Mouse (Mus musculus): Measurements from ENCODE around the gene Elf1. TPM values are rescaled to one million over a fixed set of nuclear protein-coding genes. Genes with fewer than 3 reads are reported as not detected.

The Elf1 gene
- total RNA-seq, 2 experiments from 2014 or later: 4.1 to 4.4 TPM

- intact Hi-C loops (cut with DNase I): no loop called here
- no peak for DNase-seq (ENCODE audit: low spot score in 2 of 2)
These were observed 115.6 kb downstream of the Elf1 start for GRCm38 (mm10) chr14:79596602-79597001.

GRCm38 (mm10) chr14:79605881-79606280 lies 124.9 kb downstream of the Elf1 start:
- intact Hi-C loops (cut with DNase I): no loop called here

DNA sequence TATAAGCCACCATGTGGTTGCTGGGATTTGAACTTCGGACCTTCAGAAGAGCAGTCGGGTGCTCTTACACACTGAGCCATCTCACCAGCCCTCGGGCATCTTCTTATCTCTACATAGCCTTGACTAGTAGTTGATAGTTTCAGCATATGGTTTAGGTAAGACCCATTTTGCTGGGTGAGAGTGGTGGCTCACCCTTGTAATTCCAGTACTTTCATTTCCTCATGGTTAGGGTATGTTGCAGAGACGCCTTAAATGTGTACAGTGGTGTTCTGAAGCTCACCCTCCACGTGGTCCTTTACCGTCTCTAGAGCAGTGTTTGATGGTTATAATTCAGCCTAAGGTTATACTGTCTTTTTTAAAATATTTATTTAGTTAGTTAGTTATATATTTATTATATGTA lies 125.4 kb downstream of the Elf1 start:
- intact Hi-C loops (cut with DNase I): no loop called here
- DNase-seq (ENCODE audit: low spot score in 2 of 2): no peak

More at GRCm38 (mm10) chr14:79605881-79606280, 124.9 kb downstream of the Elf1 start:
- no peak for DNase-seq (ENCODE audit: low spot score in 2 of 2)

- peak; percentile 20 to 69 for DNase-seq (ENCODE audit: low spot score in 2 of 2)
- intact Hi-C loops (cut with DNase I): no loop called here
These were observed 125.9 kb downstream of the Elf1 start for GRCm38 (mm10) chr14:79606867-79607266.

DNA sequence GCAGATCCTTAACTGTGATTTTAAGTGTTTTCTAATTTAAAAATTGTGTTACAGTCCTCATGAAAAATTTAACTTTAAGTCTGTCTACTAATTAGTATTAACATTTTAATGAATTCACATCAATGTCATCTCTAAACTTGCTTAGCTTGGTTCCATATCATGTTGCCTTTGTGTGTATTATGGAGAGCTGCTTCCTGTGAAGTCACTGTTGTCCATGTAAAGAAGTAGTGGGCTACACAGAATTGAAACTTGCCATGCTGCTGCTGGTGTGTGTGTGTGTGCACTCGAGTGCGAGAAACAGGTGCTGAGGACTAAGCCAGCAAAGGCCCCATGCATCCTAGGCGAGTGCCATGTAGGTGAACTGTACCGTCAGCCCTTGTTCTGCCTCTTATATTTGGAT lies 126.4 kb downstream of the Elf1 start:
- intact Hi-C loops (cut with DNase I): no loop called here
- DNase-seq (ENCODE audit: low spot score in 2 of 2): no peak

DNA sequence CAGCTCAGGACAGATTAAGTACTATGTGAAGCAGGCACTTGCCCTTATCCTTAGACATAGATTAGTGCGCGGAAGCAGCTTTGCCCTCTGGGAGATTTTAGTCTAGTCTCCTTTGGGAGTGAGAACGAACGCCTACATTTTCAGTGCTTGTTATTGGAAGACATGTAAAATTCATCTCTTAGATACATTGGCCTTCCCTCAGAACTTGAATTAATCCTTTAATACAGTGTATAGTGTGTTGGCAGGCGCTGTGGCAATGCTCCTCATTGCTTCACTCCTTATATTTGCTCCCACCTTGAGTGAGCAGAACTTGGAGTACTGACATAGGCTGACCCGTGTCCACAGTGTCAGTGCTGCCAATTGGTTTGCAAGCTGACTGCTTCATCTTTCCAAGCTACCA lies 127.3 kb downstream of the Elf1 start:
- DNase-seq (ENCODE audit: low spot score in 2 of 2): no peak
- intact Hi-C loops (cut with DNase I): no loop called here

DNA sequence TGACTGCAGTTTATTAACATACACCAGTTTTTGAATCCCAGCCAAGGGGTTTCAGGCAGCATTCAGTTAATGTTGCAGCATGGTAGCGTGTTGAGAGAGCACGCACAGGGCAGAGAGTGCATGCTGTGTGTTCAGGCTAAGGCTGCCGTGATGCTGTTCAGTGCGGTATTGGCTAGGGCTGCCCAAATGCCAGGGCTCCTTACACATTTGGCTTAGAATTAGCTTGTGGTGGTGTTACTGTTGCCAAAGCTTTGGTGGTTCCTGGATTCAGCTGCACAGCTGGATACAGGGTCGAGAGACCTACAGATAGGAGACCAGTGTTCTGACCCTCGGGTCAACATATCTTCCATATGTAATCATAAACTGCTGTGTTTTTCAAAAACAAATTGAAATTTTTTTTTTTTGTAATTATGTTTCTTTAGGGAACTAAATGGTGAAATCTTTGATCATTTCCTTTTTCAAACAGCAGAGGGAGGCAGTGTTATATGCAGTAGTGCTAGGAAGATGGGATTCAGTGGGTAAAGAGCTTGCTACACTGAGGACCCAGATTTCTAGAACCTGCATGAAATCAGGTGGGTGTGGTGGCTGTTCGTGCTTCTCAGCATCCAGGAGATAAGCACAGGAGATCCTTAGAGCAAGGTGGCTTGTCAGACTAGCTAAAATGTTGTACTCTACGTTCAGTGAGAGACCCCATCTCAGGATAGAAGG lies 136.3 kb downstream of the Elf1 start:
- intact Hi-C loops (cut with DNase I): loop anchor here (1.0 to 10.0 kb wide), 5 partner anchors 44 to 596 kb away; partner anchors contain the start of gene Pcdh8

DNA sequence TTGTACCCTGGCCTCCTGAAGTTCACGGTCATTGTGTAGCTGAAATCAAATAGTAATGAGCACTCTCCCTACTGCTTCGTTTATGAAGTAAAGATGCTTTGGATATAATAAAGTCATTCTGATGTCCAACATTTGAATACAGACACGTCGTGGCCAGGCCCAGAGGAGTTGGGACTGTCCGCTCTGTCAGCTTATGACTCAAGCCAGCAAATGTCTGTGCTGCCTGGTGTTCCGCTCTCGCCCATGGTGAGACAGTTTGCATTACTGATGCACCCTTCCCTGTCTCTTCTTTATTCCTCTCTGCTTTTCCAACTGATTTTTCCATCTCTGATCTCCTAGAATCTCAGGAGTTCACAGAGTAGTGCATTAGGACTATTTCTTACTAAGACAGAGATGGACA lies 138.8 kb downstream of the Elf1 start:
- intact Hi-C loops (cut with DNase I): loop anchor here (10.0 kb wide), 1 partner anchor 295 kb away; no protein-coding TSS in a partner anchor
- no peak for DNase-seq (ENCODE audit: low spot score in 2 of 2)

More for the DNA sequence above, 136.3 kb downstream of the Elf1 start:
- DNase-seq (ENCODE audit: low spot score in 2 of 2): peak; percentile 21 to 67

DNA sequence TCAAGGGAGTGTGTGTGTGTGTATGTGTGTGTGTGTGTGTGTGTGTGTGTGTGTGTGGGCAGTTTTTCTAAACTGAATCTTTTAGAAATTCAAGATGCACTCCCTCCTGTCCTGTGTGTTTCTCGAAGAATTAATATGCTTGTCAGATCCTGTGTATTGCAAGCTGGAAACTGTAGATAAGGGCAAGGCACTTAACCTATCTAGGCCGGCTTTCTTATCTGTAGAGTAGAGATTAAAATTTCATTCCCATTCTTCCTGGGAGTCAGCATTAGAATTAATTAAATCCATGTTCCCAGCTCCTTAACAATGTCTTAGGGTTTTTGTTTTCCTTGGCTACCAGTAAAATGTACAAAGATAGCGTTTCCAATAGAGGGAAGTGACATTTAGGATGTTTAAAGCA lies 140.1 kb downstream of the Elf1 start:
- intact Hi-C loops (cut with DNase I): no loop called here
- DNase-seq (ENCODE audit: low spot score in 2 of 2): no peak

Small RNA genes lying within 50 kb of the gene (microRNA-seq; reads per million reads assigned to microRNA genes)
- 0 reads per million in 2 experiments for gene Gm27857

Other genes starting within 250 kb of the Elf1 start
- gene Zfp957, start 233.8 kb upstream of the Elf1 start, total RNA-seq (2021): not detected
- 10 to 100 TPM; 31.9 to 42.4 TPM for gene Rgcc, start 179.5 kb upstream of the Elf1 start, total RNA-seq (2021)
- gene Naa16, start 90.4 kb upstream of the Elf1 start, total RNA-seq (2021): 10 to 100 TPM in 1 of 2 experiments, 1 to 10 TPM in 1; 9.1 to 13.7 TPM
- 1 to 10 TPM; 5.4 to 5.8 TPM for gene Mtrf1, start 83.4 kb upstream of the Elf1 start, total RNA-seq (2021)
- gene Kbtbd7, start 54.7 kb upstream of the Elf1 start, total RNA-seq (2021): 10 to 100 TPM; 39.8 to 41.0 TPM
- 1 to 10 TPM; 1.3 to 1.6 TPM for gene Kbtbd6, start 29.4 kb upstream of the Elf1 start, total RNA-seq (2021)
- gene Wbp4, start 326 bp downstream of the Elf1 start, total RNA-seq (2021): 10 to 100 TPM; 46.2 to 48.4 TPM
- gene Sugt1, start 106.5 kb downstream of the Elf1 start, total RNA-seq (2021): 10 to 100 TPM; 85.3 to 94.0 TPM
- 1 to 10 TPM in 1 of 2 experiments, under 1 TPM in 1; 0.87 to 1.1 TPM for gene Cnmd, start 181.0 kb downstream of the Elf1 start, total RNA-seq (2021)